Mouse (Mus musculus) layer of hippocampus, adult 2 months (tissue): ENCODE results near the gene Taf6. TPM values are rescaled to one million over a fixed set of nuclear protein-coding genes. Genes with fewer than 3 reads are reported as not detected.
"Not testable (repeated sequence)": the region's sequence is repeated elsewhere in the genome, so short reads cannot be mapped to it uniquely, and the experiment has no call there.

Experiments
- DNase-seq, 2 experiments: peaks; one replicate each; pipeline ENCODE4 v3.0.0; 2022; ENCODE audit warnings: low spot score in 2 of 2
- H3K27ac ChIP-seq: fragments of 200-600 bp; 2 replicates; pipeline ENCODE4 v1.8.1; 2022
- H3K4me3 ChIP-seq: fragments of 200-600 bp; 2 replicates; pipeline ENCODE4 v1.8.1; 2022; ENCODE audit warnings: mild to moderate bottlenecking
- CTCF ChIP-seq: fragments of 200-600 bp; conservative IDR thresholded peaks from 2 replicates; pipeline ENCODE4 v1.8.1; 2022; ENCODE audit warnings: antibody characterized with exemption, mild to moderate bottlenecking, moderate library complexity
- long read RNA-seq, 2 experiments: library from polyadenylated mRNA; stranded (forward); transcript quantifications; one replicate each; pipeline ENCODE4 v2.0.0; 2021; ENCODE audit warnings: borderline mapping rate in 2 of 2
- total RNA-seq, 2 experiments: library from RNA; stranded (reverse); gene quantifications; 2 replicates each; pipeline ENCODE4 v1.2.3; 2021

Taf6 gene
- 10 to 100 TPM; 42.0 to 42.2 TPM for total RNA-seq
- long read RNA-seq, experiment 1, transcript Taf6-201 (15 exons, 2,304 nt): major isoform, 26 of 53 reads
- long read RNA-seq, experiment 1, partial matches to known transcripts: 4 of 53 reads
- long read RNA-seq, experiment 1, other reads (novel, unspliced or antisense): 20 of 53 reads
- long read RNA-seq, experiment 2, transcript Taf6-201 (15 exons, 2,304 nt): major isoform, 33 of 61 reads
- long read RNA-seq, experiment 2, partial matches to known transcripts: 5 of 61 reads
- long read RNA-seq, experiment 2, other reads (novel, unspliced or antisense): 21 of 61 reads

DNA sequence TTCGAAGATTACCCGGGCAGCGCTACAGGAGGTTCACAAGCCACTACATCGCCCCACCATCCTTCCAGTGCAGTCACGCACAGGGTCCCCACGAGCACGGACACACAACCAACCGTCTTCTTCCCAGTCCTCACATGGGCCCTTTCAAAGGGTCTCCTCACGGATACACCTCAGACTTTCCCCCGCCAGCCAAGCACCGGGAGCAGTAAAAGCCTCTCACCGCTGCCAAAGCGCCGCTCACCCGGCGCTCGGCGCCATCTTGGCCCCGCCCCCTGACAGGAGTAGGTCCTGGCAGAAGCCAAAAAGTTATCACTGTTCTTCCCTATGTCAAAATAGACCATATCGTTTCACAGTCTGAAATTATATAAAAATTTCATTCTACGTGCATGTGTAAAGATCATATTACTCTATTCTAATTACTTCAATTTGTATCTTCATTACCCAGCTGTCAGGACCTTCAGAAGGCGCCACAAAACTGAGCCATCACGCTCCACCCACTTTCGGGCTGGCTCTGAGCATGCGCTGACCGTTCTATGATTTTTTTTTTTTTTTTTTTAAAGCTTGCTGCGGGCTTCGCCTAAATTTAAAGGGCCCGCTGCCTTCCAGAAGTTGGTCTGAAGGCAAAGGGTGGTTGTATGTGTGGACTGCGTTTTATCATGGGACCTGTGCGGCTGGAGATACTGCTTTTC lies at the start of gene Taf6, which contains the start of gene Cnpy4:
Gene Taf6 (minus strand): TSS at position 502 of the 689 bp plus-strand sequence.
Gene Cnpy4 (plus strand): TSS at position 536 of the 689 bp plus-strand sequence.
- no peak for TF ChIP-seq CTCF
- peak within 1 kb of the TSS; percentile 99 for H3K4me3 ChIP-seq
- peak; percentile 79 to 89 for DNase-seq
- peak within 1 kb of the TSS; percentile 92 for H3K27ac ChIP-seq

DNA sequence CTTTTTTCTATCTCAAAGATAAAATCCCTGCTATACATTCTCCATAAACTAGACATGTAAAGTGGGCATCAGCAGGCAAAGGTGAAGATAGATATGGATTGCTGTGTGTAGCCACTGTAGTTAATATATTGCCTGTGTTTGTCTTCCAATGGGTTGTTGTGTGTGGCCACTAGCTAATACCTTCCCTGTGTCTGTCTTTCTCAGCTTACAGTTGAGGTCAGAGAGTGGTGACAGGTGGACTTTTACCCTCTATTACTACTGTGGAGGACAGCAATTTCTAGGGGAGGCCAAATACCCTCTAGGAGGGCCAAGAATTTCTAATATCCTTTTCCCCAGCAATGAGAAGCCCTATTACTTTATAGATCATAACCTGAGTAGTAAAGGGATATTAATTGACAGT lies 47.0 kb upstream of the Taf6 start:
- DNase-seq: no peak
- no peak for TF ChIP-seq CTCF
- no peak overlapping the region for H3K27ac ChIP-seq
- no peak overlapping the region for H3K4me3 ChIP-seq

- no peak for DNase-seq
- no peak overlapping the region for H3K4me3 ChIP-seq
- TF ChIP-seq CTCF: no peak
- H3K27ac ChIP-seq: no peak overlapping the region
Observed at GRCm38 (mm10) chr5:138233778-138234177, 46.5 kb upstream of the Taf6 start.

- TF ChIP-seq CTCF: no peak
- no peak for DNase-seq
- Histone ChIP-seq H3K4me3 (no peak overlapping the region), H3K27ac (no peak overlapping the region)
Observed at GRCm38 (mm10) chr5:138229511-138229910, 42.3 kb upstream of the Taf6 start.

GRCm38 (mm10) chr5:138228026-138228425 lies 40.8 kb upstream of the Taf6 start:
- DNase-seq: no peak
- TF ChIP-seq CTCF: peak; percentile 74
- H3K27ac ChIP-seq: no peak overlapping the region
- H3K4me3 ChIP-seq: no peak overlapping the region

DNA sequence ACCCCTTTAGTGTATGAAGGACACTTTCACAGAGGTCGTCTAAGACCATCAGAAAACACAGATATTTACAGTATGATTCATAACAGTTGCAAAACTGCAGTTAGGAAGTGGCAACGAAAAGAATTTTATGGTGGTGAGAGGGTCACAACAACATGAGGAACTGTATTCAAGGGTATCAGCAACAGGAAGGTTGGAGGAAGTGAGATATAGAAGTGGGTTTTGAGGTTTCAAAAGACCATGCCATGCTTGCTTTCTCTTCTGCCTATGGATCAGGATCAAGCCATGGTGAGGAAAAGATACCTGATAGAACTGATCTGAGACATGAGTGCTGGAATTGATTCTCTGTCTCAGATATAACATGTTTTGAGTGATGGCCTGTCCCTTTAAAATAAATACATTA lies 40.1 kb upstream of the Taf6 start:
- no peak for TF ChIP-seq CTCF
- Histone ChIP-seq H3K27ac (no peak overlapping the region), H3K4me3 (no peak overlapping the region)
- DNase-seq: no peak

DNA sequence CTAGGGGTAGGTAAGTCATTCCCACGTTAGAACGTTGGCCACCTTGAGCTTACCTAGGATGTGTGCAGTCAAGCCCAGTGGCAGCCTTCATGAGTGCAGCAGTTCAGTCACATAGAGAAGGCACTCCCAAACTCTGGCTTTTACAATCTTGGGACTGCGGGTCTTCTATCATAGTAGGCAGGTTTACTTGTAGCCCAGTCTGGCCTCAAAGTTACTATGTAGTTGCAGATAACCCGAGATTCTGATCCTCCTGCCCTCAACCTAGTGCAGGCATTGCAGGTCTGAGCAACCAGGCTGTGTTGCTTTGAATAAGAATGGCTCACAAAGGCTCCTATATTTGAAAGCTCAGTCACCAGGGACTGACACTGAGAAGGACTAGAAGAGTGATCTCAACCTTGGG lies 39.2 kb upstream of the Taf6 start:
- Histone ChIP-seq H3K4me3 (no peak overlapping the region), H3K27ac (no peak overlapping the region)
- TF ChIP-seq CTCF: no peak
- DNase-seq: no peak

DNA sequence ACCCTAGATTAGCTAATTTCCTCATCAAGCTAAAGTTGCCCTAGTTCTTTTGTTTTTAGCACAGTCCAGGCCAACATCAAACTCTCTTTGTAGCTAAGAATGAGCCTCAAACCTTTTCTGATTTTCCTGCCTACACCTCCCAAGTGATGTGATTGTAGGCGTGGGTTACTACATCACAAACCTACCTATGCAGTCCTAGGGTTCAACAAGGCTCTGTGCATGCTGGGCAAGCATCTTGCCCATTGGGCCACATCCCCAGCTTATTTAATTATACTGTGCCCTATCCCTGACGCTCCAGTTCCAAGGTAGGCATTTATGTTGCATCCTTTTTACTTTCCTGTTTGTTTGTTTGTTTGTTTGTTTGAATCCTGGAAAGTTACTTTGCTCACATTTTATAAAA lies 38.4 kb upstream of the Taf6 start, which contains the start of gene Nxpe5:
Gene Nxpe5 (plus strand): TSS at position 199 of the 400 bp plus-strand sequence.
- no peak for TF ChIP-seq CTCF
- no peak within 1 kb of the TSS for H3K4me3 ChIP-seq
- no peak within 1 kb of the TSS for H3K27ac ChIP-seq
- no peak for DNase-seq

DNA sequence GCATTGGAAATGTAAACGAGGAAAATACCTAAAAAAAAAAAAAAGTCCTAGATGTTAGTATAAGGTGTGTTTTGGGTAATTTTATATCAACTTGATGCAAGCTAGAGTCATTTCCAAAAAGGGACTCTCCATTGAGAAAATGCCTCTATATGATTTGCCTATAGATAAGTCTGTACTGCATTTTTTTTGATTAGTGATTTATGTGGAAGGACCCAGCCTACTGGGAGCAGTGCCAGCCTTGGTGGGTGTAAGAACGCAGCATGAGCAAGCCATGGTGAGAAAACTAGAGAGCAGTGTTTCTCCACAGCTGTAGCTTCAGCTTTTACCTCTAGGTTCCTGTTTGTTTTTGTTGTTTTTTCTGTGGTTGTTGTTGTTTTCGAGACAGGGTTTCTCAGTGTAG lies 36.0 kb upstream of the Taf6 start:
- TF ChIP-seq CTCF: no peak
- no peak overlapping the region for H3K4me3 ChIP-seq
- no peak for DNase-seq
- H3K27ac ChIP-seq: no peak overlapping the region

GRCm38 (mm10) chr5:138222111-138222510 lies 34.9 kb upstream of the Taf6 start:
- no peak overlapping the region for H3K27ac ChIP-seq
- TF ChIP-seq CTCF: peak; percentile 99
- H3K4me3 ChIP-seq: no peak overlapping the region
- peak; percentile 77 to 93 for DNase-seq

DNA sequence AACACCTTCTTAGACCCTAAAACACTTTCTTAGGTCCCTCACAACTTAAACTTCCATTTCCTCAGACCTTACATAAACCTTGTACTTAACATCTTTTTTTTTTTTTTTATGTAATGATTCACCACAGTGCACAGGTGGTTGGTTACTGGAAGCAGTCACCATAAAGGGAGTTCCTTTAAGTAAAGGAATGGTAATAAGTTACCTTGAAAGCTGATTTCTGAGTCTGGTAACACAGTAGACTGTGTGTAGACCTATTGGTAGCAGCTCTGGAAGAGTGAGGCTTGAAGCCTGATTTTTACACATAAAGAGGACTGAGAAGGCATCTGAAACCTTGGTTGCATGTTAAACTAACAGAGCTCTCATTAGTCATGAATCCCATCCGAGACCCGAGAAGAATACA lies 32.6 kb upstream of the Taf6 start:
- H3K4me3 ChIP-seq: no peak overlapping the region
- TF ChIP-seq CTCF: no peak
- DNase-seq: no peak
- no peak overlapping the region for H3K27ac ChIP-seq

DNA sequence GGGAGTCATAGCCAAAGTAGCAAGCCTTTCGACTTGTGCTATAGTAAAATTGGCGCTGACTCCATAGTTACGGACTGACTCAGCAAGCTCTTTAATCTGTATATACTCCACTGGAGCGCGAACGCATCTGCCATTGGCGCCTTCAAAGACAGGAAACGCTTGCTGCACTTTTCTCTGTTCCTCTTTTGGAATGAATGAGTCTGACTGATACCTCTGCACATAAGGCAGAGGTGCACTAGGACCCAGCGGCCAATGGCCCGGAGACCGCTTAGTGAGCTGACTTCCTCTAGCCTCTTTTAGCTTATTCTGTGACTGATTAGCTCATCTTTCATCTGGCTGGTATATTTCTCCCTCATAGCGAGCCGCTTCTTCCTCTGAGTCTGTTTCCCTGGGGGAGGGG lies 29.4 kb upstream of the Taf6 start:
- H3K27ac ChIP-seq, DNase-seq: not testable (repeated sequence)

DNA sequence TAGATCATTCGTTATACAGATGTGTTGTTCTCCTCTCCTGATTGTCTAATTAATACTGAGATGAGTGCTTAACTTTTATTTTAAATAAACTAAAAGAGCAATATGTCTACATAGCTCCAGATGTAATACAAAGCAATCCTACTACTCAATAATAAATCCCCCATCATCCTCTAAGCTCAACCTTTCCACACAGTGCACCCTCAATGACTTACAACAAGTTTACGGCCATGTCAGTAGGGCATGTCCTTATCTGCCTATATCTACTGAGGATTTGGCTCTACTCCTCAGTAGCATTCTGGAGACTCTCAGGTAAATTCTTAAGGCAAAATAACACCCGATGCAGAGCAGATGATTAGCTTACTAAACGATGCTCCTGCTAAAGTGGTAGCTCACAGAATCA lies 20.6 kb upstream of the Taf6 start:
- no peak overlapping the region for H3K27ac ChIP-seq
- DNase-seq: no peak
- no peak overlapping the region for H3K4me3 ChIP-seq
- no peak for TF ChIP-seq CTCF

More for the DNA sequence above, 29.4 kb upstream of the Taf6 start:
- H3K4me3 ChIP-seq: not testable (repeated sequence)

DNA sequence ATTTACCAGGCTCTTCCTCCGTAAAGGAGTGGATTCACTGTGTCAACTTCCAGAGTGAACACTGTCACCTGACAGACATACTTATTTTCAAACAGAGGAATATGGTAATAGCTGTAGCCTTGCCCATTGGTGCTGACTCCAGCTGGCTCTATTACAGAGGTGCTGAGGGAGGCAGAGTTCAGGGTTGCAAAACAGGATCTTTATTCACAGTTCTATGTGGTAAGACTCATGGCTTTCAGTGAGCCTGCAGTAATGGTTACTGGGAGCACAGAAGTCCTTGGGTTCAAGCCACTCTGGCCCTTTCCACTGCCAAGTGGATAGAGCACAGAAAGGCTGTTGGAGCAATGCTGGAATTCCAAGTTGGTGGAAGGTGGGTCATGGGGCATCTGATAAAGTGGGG lies 20.0 kb upstream of the Taf6 start:
- H3K4me3 ChIP-seq: no peak overlapping the region
- DNase-seq: no peak
- no peak overlapping the region for H3K27ac ChIP-seq
- no peak for TF ChIP-seq CTCF
